Mouse (Mus musculus): ENCODE results near the gene Fbxw11. TPM values are rescaled to one million over a fixed set of nuclear protein-coding genes. Genes with fewer than 3 reads are reported as not detected.

Fbxw11 gene
- 10 to 100 TPM in 1 of 2 experiments, 1 to 10 TPM in 1; 6.6 to 39.2 TPM for polyA plus RNA-seq (2012; fragmentation: generic; extraction: Trizol)

GRCm38 (mm10) chr11:32642249-32642876 lies at the start of gene Fbxw11:
Gene Fbxw11 (plus strand): TSS chr11:32642724.

Other genes starting within 250 kb of the Fbxw11 start
- 10 to 100 TPM in 1 of 2 experiments, 1 to 10 TPM in 1; 2.9 to 26.7 TPM for gene Ubtd2, start 187.4 kb upstream of the Fbxw11 start, polyA plus RNA-seq (2012; fragmentation: generic; extraction: Trizol)
- under 1 TPM; 0.05 to 0.12 TPM for gene Efcab9, start 110.6 kb upstream of the Fbxw11 start, polyA plus RNA-seq (2012; fragmentation: generic; extraction: Trizol)
- 1 to 10 TPM; 1.9 to 7.0 TPM for gene Stk10, start 109.4 kb upstream of the Fbxw11 start, polyA plus RNA-seq (2012; fragmentation: generic; extraction: Trizol)
- not detected for gene Smim23, start 181.9 kb downstream of the Fbxw11 start, polyA plus RNA-seq (2012; fragmentation: generic; extraction: Trizol)